Mouse (Mus musculus): Measurements from ENCODE around the gene Lbr. TPM values are rescaled to one million over a fixed set of nuclear protein-coding genes. Genes with fewer than 3 reads are reported as not detected.
A peak's percentile ranks its signal among the peaks of the same experiment; 100 is the strongest.

The Lbr gene
- 30.1 and 39.2 TPM in 2 replicates for polyA plus RNA-seq (2015; fragmentation: Nextera tagmentation; extraction: Ambion mirVana)

DNA sequence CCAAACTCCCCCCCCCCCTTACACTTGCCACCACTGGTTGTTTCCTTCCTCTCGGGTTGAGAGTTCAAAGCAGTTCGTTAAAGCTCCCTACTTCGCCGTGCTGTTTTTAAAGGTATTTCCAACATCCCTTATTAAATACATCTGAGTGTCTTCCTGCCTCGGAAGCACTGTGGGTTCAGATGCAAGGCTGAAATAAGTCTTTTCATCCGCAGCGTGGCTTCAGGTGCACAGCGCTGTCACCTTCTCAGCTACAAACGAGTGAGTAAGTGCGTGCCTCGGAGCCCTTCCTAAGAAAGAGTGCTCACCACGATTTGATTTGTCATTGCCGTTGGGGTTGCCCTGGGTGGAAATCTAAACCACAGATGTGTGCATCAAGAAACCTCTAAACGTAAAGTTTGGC lies at the start of gene Lbr:
Gene Lbr (minus strand): TSS at position 266 of the 400 bp plus-strand sequence.
- no peaks in the 10 kb centered on the region for H3K36me3 ChIP-seq

DNA sequence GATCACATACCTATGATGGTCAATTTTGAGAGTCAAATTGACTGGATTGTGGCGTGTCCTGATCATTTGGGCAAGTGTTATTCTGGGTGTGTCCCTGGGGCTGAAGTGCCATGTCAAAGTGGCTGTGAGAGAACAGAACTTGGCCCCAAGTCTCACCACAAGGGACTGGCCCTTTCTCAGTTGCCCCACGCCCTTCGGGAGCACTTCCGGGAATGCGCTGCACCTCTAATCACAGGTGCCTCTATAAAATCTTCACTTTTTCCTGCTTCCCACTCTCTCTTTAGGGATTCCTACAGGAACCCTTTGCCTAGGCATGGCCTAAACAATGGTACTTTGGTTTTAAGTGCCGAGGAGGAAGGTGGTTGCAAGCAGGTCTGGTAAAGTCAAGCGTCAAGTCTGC lies 46.8 kb upstream of the Lbr start:
- Histone ChIP-seq H3K9me3 (no peaks in the 10 kb centered on the region), H3K27me3 (no peaks in the 10 kb centered on the region), H3K36me3 (no peaks in the 10 kb centered on the region), H3K4me1 (replicated peaks) (peaks cover 10% of the 10 kb centered on the region), H3K4me2 (no peak overlapping the region), H3K27ac (replicated peaks) (no peak overlapping the region), H3K4me3 (no peak overlapping the region), H3K9ac (no peak overlapping the region)
- WGBS, result 93% methylated on average over 7 of the region's 7 CpGs
- no peak for ATAC-seq (ENCODE audit: low read depth)

More for the DNA sequence above, at the start of gene Lbr:
- peak; percentile 2; the same call in 1 of the 2 replicates for ATAC-seq (ENCODE audit: low read depth)
- under 1% methylated on average over 14 of the region's 14 CpGs for WGBS
- H3K27me3 ChIP-seq, result 0 out of 2 replicates have a peak, but pooled peaks cover 5% of the 10 kb centered on the region
- peaks cover 36% of the 10 kb centered on the region for H3K4me1 ChIP-seq (replicated peaks)
- peak within 1 kb of the TSS; percentile 91 for H3K9ac ChIP-seq
- no peaks in the 10 kb centered on the region for H3K9me3 ChIP-seq
- peak within 1 kb of the TSS; percentile 87 for H3K4me3 ChIP-seq
- peak within 1 kb of the TSS; percentile 85 for H3K4me2 ChIP-seq
- peak within 1 kb of the TSS; percentile 94 for H3K27ac ChIP-seq (replicated peaks)

DNA sequence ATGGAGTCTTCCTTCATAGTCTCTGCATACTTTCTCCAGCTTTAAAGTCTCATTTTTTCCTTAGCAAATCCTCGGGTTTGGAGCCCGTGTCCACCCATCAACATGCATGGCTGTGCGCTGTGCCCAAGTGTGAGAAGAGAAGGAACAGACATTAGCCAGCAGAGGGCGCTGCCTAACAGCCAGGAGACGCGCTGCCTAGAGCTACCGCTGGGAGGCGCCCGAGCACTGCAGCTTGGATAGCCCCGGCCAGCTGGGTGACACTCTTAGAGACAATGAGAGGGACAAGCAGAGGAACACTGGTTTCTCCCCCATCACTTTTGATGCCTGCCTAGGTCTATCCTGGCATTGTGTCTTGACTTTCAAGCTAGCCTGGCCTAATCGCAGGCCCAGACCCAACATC lies 46.0 kb upstream of the Lbr start:
- no peak overlapping the region for H3K4me3 ChIP-seq
- no peaks in the 10 kb centered on the region for H3K36me3 ChIP-seq
- no peak overlapping the region for H3K9ac ChIP-seq
- no peak overlapping the region for H3K27ac ChIP-seq (replicated peaks)
- no peaks in the 10 kb centered on the region for H3K27me3 ChIP-seq
- peaks cover 7% of the 10 kb centered on the region for H3K4me1 ChIP-seq (replicated peaks)
- H3K9me3 ChIP-seq, result no peaks in the 10 kb centered on the region
- ATAC-seq (ENCODE audit: low read depth), result peak; percentile 85
- no peak overlapping the region for H3K4me2 ChIP-seq
- 10% methylated on average over 11 of the region's 11 CpGs for WGBS

DNA sequence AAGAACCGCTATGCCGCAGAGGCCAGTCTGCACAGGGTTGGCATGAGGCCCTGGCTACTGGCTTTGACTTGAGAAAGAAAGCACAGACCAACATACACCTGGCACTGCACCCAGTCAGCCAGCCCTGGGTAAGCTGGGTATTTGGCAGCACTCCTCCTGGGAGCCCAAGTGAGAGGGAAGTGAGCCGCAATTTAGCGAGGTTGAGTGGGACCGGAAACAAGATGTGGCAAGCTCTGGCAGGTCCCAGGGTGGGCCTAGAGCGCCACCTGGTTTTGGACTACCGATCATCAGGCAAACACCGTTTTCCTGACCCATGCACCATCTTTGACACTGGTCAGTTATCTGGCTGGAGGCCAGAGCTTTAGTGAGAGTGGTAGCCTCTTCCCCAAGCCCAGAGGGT lies 38.7 kb upstream of the Lbr start:
- peaks cover 11% of the 10 kb centered on the region; the same call in 1 of the 2 replicates for H3K4me1 ChIP-seq (replicated peaks)
- no peaks in the 10 kb centered on the region for H3K9me3 ChIP-seq
- no peaks in the 10 kb centered on the region for H3K27me3 ChIP-seq
- H3K36me3 ChIP-seq, result no peaks in the 10 kb centered on the region
- no peak overlapping the region for H3K27ac ChIP-seq (replicated peaks)
- H3K9ac ChIP-seq, result no peak overlapping the region
- ATAC-seq (ENCODE audit: low read depth), result peak; percentile 30; the same call in 1 of the 2 replicates
- no peak overlapping the region for H3K4me3 ChIP-seq
- peak overlapping the region; percentile 4; the same call in 1 of the 2 replicates for H3K4me2 ChIP-seq
- WGBS, result 30% methylated on average over 8 of the region's 8 CpGs

DNA sequence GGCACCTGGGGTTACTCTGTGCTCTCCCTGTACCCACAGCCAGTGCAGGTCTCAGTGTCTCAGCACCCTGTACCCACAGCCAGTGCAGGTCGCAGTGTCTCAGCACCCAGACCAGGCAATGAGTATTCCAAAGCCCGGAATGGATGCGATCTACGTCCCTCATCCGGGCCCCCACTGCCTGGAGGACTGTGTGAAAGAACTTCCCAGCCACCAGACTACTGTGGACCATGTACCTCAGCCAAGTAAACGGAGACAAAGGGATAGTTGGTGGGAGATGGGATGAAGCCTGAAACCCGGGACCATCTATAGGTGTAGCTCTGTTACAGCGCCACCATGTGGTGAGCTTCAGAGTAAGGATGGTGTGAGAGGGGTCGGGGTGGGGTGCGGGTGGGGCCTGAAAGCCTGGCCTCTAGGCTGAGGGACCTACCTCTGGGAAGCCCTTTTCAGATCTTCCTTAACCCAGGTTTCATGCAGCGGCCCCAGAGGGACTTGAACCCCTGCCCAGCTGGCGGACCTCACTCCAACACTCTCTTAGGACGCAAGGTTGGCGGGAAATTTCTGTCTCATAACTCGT lies 38.0 kb upstream of the Lbr start:
- Histone ChIP-seq H3K4me2 (no peak overlapping the region), H3K4me1 (replicated peaks) (peaks cover 11% of the 10 kb centered on the region; the same call in 1 of the 2 replicates), H3K27me3 (no peaks in the 10 kb centered on the region), H3K36me3 (no peaks in the 10 kb centered on the region), H3K9ac (no peak overlapping the region), H3K27ac (replicated peaks) (no peak overlapping the region), H3K4me3 (no peak overlapping the region), H3K9me3 (no peaks in the 10 kb centered on the region)
- ATAC-seq (ENCODE audit: low read depth), result peak; percentile 38; the same call in 1 of the 2 replicates
- WGBS, result 60% methylated on average over 15 of the region's 15 CpGs

DNA sequence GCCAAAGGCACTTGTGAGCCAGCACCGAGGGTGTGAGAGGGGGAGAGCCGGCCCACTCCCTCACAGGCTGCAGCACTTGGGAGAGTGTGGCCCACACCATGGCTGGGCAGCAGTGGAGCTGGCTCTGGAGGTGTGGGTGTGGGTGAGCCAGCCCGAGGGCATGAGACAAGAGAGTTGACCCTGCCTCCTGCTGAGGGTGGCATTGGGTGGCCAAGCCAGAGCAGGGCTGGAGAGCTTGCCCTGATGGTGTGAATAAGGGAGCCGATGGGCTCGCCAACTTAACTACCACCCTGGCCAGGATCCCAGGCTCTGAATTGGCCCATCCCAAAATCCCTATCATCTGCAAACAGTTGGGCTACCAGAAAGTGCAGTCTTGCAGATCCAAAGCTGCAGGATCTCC lies 35.6 kb upstream of the Lbr start:
- ATAC-seq (ENCODE audit: low read depth), result no peak
- peaks cover 11% of the 10 kb centered on the region; the same call in 1 of the 2 replicates for H3K4me1 ChIP-seq (replicated peaks)
- no peak overlapping the region for H3K4me2 ChIP-seq

DNA sequence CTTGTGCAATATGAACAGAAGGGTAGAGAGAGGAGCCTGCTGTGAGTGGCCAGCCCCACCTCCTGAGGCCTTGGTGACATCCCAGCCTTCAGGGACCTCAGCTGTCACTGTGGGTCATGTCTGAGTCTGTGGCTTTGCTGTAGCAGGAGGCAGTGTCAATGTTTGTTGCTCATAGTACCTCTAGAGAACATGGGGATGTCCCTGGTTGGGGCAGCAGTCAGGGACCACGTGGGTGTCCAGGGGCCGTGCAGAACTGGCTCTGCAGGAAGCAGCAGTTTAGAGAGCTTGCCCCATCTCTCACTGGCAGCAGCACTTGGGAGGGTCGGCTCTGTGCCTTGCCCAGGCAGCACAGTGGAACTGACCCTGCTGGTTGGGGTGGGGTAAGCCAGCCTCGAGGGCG lies 34.2 kb upstream of the Lbr start:
- 53% methylated on average over 5 of the region's 5 CpGs for WGBS
- no peak for ATAC-seq (ENCODE audit: low read depth)
- H3K27ac ChIP-seq (replicated peaks), result no peak overlapping the region
- H3K9me3 ChIP-seq, result no peaks in the 10 kb centered on the region
- no peaks in the 10 kb centered on the region for H3K36me3 ChIP-seq
- H3K27me3 ChIP-seq, result no peaks in the 10 kb centered on the region
- no peak overlapping the region for H3K9ac ChIP-seq
- H3K4me1 ChIP-seq (replicated peaks), result peaks cover 11% of the 10 kb centered on the region; the same call in 1 of the 2 replicates
- no peak overlapping the region for H3K4me3 ChIP-seq
- H3K4me2 ChIP-seq, result no peak overlapping the region

More for the DNA sequence above, 35.6 kb upstream of the Lbr start:
- WGBS, result 80% methylated on average over 5 of the region's 5 CpGs
- Histone ChIP-seq H3K9me3 (no peaks in the 10 kb centered on the region), H3K9ac (no peak overlapping the region), H3K27ac (replicated peaks) (no peak overlapping the region), H3K36me3 (no peaks in the 10 kb centered on the region), H3K27me3 (no peaks in the 10 kb centered on the region), H3K4me3 (no peak overlapping the region)

DNA sequence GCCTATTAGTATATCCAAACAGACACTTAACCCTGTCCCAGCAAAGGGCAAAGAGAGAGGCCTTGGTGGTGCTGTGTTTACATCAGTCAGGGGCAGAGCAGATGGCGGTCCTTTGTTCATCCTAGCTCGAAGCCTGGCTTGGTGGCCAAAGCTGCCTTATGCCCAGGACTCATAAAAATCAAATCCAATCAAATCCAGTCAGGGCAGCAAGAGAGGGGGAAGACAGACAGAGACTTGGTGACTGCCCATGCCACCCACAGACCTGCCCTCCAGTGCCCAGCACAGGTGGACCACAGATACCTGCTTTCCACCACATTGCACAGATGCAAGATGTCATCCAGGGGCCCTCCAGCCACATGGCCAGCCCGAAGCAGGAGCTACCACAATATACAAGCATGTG lies 33.8 kb upstream of the Lbr start:
- Histone ChIP-seq H3K4me2 (no peak overlapping the region), H3K9me3 (no peaks in the 10 kb centered on the region), H3K36me3 (no peaks in the 10 kb centered on the region), H3K27me3 (no peaks in the 10 kb centered on the region), H3K9ac (no peak overlapping the region), H3K27ac (replicated peaks) (no peak overlapping the region), H3K4me1 (replicated peaks) (peaks cover 6% of the 10 kb centered on the region; the same call in 1 of the 2 replicates), H3K4me3 (no peak overlapping the region)
- WGBS, result 73% methylated on average over 3 of the region's 3 CpGs
- no peak for ATAC-seq (ENCODE audit: low read depth)

DNA sequence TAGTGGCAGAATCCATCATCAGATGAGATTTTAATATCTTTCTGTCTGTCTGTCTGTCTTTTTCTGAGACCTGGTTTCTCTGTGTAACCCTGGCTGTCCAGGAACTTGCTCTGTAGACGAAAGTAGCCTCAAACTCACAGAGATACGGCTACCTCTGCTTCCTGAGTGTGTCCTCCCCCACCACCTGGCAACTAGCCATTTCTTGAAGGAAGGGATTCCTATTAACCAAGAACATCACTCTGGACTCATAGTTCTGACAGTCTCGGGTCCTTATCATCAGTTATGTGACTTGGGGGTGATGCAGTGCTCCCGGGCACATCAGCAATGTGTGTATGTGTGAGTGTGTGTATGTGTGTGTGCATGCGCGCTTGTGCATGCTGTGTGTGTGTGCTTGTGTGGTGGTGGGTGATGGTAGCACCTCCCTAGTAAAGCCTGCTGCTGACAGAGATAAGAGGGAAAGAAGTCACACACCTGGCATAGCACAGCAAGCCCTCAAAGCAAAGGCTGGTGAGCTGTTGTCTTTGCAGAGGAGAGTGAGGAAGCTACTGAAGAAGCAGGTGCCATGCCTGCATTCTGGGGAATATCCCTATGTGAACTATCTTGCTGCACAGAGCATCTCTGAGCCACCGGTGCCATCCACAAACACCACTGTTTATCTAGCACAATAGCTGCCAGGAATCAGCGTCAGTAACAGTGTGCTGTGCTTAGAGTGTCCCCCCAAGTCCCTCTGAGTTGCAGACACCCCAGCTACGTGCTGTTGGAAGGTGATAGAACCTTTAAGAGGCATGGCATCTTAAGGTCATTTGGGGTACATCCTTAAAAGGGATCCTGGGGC lies 30.5 kb upstream of the Lbr start:
- Histone ChIP-seq H3K4me3 (no peak overlapping the region), H3K27me3 (no peaks in the 10 kb centered on the region), H3K36me3 (no peaks in the 10 kb centered on the region), H3K27ac (replicated peaks) (no peak overlapping the region), H3K4me1 (replicated peaks) (no peaks in the 10 kb centered on the region), H3K9ac (no peak overlapping the region), H3K9me3 (no peaks in the 10 kb centered on the region), H3K4me2 (no peak overlapping the region)
- no peak for ATAC-seq (ENCODE audit: low read depth)
- 78% methylated on average over 9 of the region's 9 CpGs for WGBS

DNA sequence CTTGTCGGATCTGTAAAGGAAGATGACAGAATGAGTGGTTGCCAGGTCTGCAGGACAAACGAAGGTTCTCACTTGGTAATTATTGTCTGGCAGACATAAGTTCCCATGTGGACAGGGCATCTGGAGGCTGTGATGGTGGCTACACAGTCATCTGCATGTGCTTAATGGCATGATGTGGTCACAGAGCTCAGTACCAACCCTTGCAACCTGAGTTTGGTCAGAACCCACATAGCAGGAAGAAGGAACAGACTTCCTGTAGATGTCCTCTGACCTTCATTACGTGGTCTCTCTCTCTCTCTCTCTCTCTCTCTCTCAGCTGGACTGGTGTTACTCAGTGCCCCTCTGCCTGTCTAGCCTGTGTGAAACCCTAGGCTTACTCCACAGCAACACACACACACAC lies 29.8 kb upstream of the Lbr start:
- H3K4me2 ChIP-seq, result no peak overlapping the region
- no peak for ATAC-seq (ENCODE audit: low read depth)
- no peaks in the 10 kb centered on the region for H3K36me3 ChIP-seq
- H3K9ac ChIP-seq, result no peak overlapping the region
- no peaks in the 10 kb centered on the region for H3K27me3 ChIP-seq
- H3K27ac ChIP-seq (replicated peaks), result no peak overlapping the region
- no peaks in the 10 kb centered on the region for H3K4me1 ChIP-seq (replicated peaks)
- H3K9me3 ChIP-seq, result no peaks in the 10 kb centered on the region
- H3K4me3 ChIP-seq, result no peak overlapping the region
- WGBS, result 80% methylated on average over 3 of the region's 3 CpGs

DNA sequence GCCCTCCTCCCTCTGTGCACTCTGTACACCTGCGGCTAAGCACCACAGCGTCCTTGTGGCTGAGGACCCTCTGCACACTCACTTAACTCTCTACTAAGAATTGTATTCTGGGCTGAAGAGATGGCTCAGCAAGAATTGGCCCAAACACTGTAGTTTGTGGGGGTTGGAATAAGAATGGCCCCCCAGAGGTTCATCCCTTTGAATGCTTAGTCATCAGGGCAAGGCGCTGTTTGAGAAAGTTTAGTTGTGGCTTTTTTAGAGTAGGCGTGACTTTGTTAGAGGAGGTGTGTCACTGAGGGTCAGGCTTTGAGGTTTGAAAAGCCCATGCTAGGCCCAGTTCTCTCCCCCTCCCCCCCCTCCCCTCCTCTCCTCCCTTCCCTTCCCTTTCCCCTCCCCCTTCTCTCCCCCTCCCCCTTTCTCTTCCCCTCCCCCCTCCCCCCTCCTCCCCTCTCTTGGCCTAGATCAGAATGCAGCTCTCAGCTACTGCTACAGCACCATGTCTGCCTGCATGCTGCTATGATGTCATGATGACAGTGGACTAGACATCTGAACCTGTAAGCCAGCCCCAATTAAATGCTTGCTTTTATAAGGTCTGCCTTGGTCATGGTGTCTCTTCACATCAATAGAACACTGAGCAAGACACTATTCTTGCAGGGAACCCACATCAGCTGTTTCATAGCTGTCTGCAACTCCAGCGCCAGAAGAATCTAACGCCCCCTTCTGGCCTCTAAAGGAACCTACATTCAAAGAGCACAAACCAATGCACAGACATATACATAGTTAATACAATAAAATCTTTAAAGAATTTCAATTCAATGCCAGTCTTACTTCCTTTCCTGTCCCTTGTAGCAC lies 23.8 kb upstream of the Lbr start:
- no peak overlapping the region for H3K9ac ChIP-seq
- ATAC-seq (ENCODE audit: low read depth), result no peak
- peaks cover 8% of the 10 kb centered on the region; the same call in 1 of the 2 replicates for H3K4me1 ChIP-seq (replicated peaks)
- no peaks in the 10 kb centered on the region for H3K36me3 ChIP-seq
- H3K27me3 ChIP-seq, result no peaks in the 10 kb centered on the region
- H3K27ac ChIP-seq (replicated peaks), result no peak overlapping the region
- 88% methylated on average over 6 of the region's 6 CpGs for WGBS
- H3K4me3 ChIP-seq, result no peak overlapping the region
- H3K4me2 ChIP-seq, result no peak overlapping the region
- H3K9me3 ChIP-seq, result no peaks in the 10 kb centered on the region

DNA sequence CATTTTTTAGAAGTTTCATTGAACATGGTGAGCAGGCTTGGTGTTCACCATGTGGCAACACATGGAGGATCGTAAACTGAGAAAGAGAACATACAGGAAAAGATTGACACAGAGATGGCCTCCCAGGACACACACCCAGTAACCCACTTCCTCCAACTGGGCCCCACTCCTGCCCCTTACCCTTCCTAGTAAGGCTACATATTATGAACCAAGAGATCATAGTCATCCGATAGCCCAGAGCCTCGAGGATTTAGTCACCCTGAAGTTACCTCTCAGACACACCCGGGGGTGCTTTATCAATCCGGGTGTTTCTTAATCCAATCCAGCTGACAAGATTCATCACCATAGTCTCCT lies 23.0 kb upstream of the Lbr start:
- H3K27me3 ChIP-seq, result no peaks in the 10 kb centered on the region
- WGBS, result 85% methylated on average over 5 of the region's 5 CpGs
- no peak overlapping the region for H3K27ac ChIP-seq (replicated peaks)
- no peak overlapping the region for H3K4me2 ChIP-seq
- no peak for ATAC-seq (ENCODE audit: low read depth)
- peaks cover 8% of the 10 kb centered on the region; the same call in 1 of the 2 replicates for H3K4me1 ChIP-seq (replicated peaks)
- H3K4me3 ChIP-seq, result no peak overlapping the region
- no peaks in the 10 kb centered on the region for H3K9me3 ChIP-seq
- H3K36me3 ChIP-seq, result no peaks in the 10 kb centered on the region
- no peak overlapping the region for H3K9ac ChIP-seq
